Mouse (Mus musculus): ENCODE measurements at regions not wholly inside any gene's neighbourhood (a gene's known extent, or its start where the extent isn't known, plus 50 kb on each side); places are given as distances from the start of the nearest gene placed in this dataset.

DNA sequence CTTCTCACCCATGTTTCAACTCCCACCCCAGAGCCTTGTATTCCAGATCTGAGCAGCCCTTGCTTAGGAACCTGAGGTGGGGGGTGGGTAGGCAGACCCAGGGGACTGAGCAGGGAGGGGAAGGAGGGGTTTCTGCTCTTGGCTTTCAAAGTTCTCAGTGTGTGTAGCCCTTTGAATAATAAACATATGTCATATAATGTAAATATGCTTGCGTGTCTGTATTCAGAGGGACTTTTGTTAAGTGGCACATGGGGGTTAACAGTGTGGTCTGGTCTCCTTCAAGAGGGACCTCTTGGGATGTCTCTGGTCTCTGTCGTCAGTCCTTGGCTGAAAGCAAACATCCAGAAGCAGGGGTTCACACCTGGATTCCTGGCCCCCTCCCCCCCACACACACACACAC, 149.1 kb upstream of the Rtl1 start:
- Histone ChIP-seq H3K4me1 (ENCODE audit: control insufficient read depth in 1 of 2, insufficient read depth in 2 of 2) (no peaks in the 10 kb centered on the region), H3K27ac (ENCODE audit: insufficient read depth, low read depth) (no peak overlapping the region), H3K9ac (ENCODE audit: insufficient read depth, low read depth) (no peak overlapping the region), H3K36me3 (replicated peaks in 1 of 2; ENCODE audit: control insufficient read depth in 1 of 2, insufficient read depth in 1 of 2, low read length in 1 of 2) (no peaks in the 10 kb centered on the region), H3K79me2 (replicated peaks; ENCODE audit: control insufficient read depth, extremely low read depth, insufficient read depth, poor library complexity, severe bottlenecking) (no peaks in the 10 kb centered on the region), H3K9me3 (replicated peaks; ENCODE audit: low read length) (peaks cover 85% of the 10 kb centered on the region), H3K27me3 (replicated peaks) (no peaks in the 10 kb centered on the region), H3K4me3 (replicated peaks in 1 of 3; ENCODE audit: low read depth in 2 of 3, low read length in 2 of 3, poor library complexity in 1 of 3) (no peak overlapping the region), H3K4me2 (ENCODE audit: insufficient read depth, low read depth, poor library complexity, severe bottlenecking) (no peak overlapping the region)
- no peak for TF ChIP-seq MEF2A (IDR thresholded peaks at IDR 0.05; ENCODE audit: borderline replicate concordance, low read depth, low read length)
- TF ChIP-seq IRF4 (IDR thresholded peaks at IDR 0.05; ENCODE audit: low read depth, low read length) = no peak
- TF ChIP-seq JUND (conservative IDR thresholded peaks at IDR 0.05; ENCODE audit: low read depth, low read length) = no peak
- in situ Hi-C loops (cut with MboI; ENCODE audit: low pct_ligation_motif_present, low pct_unique_long_range_greater_than_20kb, low sequenced_read_pairs) (no loop called here), dilution Hi-C loops (cut with MboI; ENCODE audit: extremely low pct_ligation_motif_present, extremely low pct_unique_long_range_greater_than_20kb, low sequenced_read_pairs) (no loop called here)
- DNase-seq (ENCODE audit: extremely low read depth) = no peak

- Histone ChIP-seq H3K4me3 (replicated peaks in 1 of 3; ENCODE audit: low read depth in 2 of 3, low read length in 2 of 3, poor library complexity in 1 of 3) (no peak overlapping the region), H3K9me3 (replicated peaks; ENCODE audit: low read length) (peaks cover 87% of the 10 kb centered on the region), H3K36me3 (replicated peaks in 1 of 2; ENCODE audit: control insufficient read depth in 1 of 2, insufficient read depth in 1 of 2, low read length in 1 of 2) (no peaks in the 10 kb centered on the region), H3K4me2 (ENCODE audit: insufficient read depth, low read depth, poor library complexity, severe bottlenecking) (no peak overlapping the region), H3K79me2 (replicated peaks; ENCODE audit: control insufficient read depth, extremely low read depth, insufficient read depth, poor library complexity, severe bottlenecking) (no peaks in the 10 kb centered on the region), H3K4me1 (ENCODE audit: control insufficient read depth in 1 of 2, insufficient read depth in 2 of 2) (no peaks in the 10 kb centered on the region), H3K27ac (ENCODE audit: insufficient read depth, low read depth) (no peak overlapping the region), H3K9ac (ENCODE audit: insufficient read depth, low read depth) (no peak overlapping the region), H3K27me3 (replicated peaks) (no peaks in the 10 kb centered on the region)
- DNase-seq (ENCODE audit: extremely low read depth) = no peak
- dilution Hi-C loops (cut with MboI; ENCODE audit: extremely low pct_ligation_motif_present, extremely low pct_unique_long_range_greater_than_20kb, low sequenced_read_pairs) (no loop called here), in situ Hi-C loops (cut with MboI; ENCODE audit: low pct_ligation_motif_present, low pct_unique_long_range_greater_than_20kb, low sequenced_read_pairs) (no loop called here)
- TF ChIP-seq KAT2A (IDR thresholded peaks at IDR 0.05; ENCODE audit: insufficient replicate concordance, low read length) = no peak
- no peak for TF ChIP-seq EP300 (IDR thresholded peaks at IDR 0.05; ENCODE audit: low read length)
- TF ChIP-seq USF1 (IDR thresholded peaks at IDR 0.05; ENCODE audit: low read depth, low read length) = no peak
- TF ChIP-seq ZMIZ1 (IDR thresholded peaks at IDR 0.05; ENCODE audit: low read depth, low read length) = no peak
- no peak for TF ChIP-seq HCFC1 (IDR thresholded peaks at IDR 0.05; ENCODE audit: low read depth, low read length)
- TF ChIP-seq CHD2 (IDR thresholded peaks at IDR 0.05; ENCODE audit: low read length) = no peak
- TF ChIP-seq MAZ (IDR thresholded peaks at IDR 0.05; ENCODE audit: low read depth, low read length) = no peak
- no peak for TF ChIP-seq JUND (conservative IDR thresholded peaks at IDR 0.05; ENCODE audit: low read depth, low read length)
- TF ChIP-seq ZNF384 (IDR thresholded peaks at IDR 0.05; ENCODE audit: low read depth, low read length) = no peak
- TF ChIP-seq MAFK (IDR thresholded peaks at IDR 0.05; ENCODE audit: insufficient replicate concordance, low read length) = no peak
- TF ChIP-seq NRF1 (IDR thresholded peaks at IDR 0.05; ENCODE audit: low read depth, low read length) = no peak
- TF ChIP-seq CTCF (conservative IDR thresholded peaks at IDR 0.05 in 1 of 2, IDR thresholded peaks at IDR 0.05 in 1 of 2; ENCODE audit: low read depth in 2 of 2, low read length in 2 of 2) = no peak
- no peak for TF ChIP-seq MYC (IDR thresholded peaks at IDR 0.05; ENCODE audit: low read depth, low read length)
- TF ChIP-seq CHD1 (IDR thresholded peaks at IDR 0.05; ENCODE audit: low read depth, low read length) = no peak
- no peak for TF ChIP-seq UBTF (IDR thresholded peaks at IDR 0.05; ENCODE audit: low read depth, low read length)
- TF ChIP-seq SIN3A (IDR thresholded peaks at IDR 0.05; ENCODE audit: low read length) = no peak
- TF ChIP-seq MEF2A (IDR thresholded peaks at IDR 0.05; ENCODE audit: borderline replicate concordance, low read depth, low read length) = no peak
- TF ChIP-seq NELFE (IDR thresholded peaks at IDR 0.05; ENCODE audit: low read depth, low read length) = no peak
- no peak for TF ChIP-seq MXI1 (IDR thresholded peaks at IDR 0.05; ENCODE audit: low read depth, low read length)
- TF ChIP-seq TBP (conservative IDR thresholded peaks at IDR 0.05; ENCODE audit: low read depth, low read length) = no peak
Observed at GRCm38 (mm10) chr12:109749711-109750243, 149.6 kb upstream of the Rtl1 start.

All from CH12.LX (cell line).